Mouse (Mus musculus) urinary bladder, postnatal 36 days (tissue): Measurements from ENCODE around the gene Itpr1.
A peak's percentile ranks its signal among the peaks of the same experiment; 100 is the strongest.
"Not testable (repeated sequence)": the region's sequence is repeated elsewhere in the genome, so short reads cannot be mapped to it uniquely, and the experiment has no call there.

Experiments used
- DNase-seq, 2 experiments: peaks; one replicate each; pipeline ENCODE4 v3.0.0; 2022; ENCODE audit warnings: low spot score in 2 of 2, mixed read lengths in 1 of 2

Itpr1 gene

DNA sequence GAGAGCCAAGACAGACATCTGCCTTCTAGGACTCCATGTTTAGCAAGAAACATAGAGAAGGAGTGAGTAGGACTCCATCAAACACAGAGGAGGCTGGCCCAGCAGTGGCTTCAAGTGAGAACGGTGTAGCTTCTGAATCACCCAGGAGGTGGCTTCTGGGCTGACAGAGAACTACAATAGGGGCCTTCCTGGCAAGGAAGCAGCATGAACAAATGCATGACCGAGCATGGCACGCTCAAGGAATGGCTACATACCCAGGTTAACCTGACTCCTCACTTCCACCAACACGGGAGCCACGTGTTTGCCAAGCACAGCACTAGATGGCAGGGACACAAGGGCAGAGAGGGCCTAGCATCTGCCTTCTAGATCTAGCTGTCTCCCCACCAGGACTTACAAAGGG is 332.6 kb downstream of the Itpr1 start:
- DNase-seq, result no peak

DNA sequence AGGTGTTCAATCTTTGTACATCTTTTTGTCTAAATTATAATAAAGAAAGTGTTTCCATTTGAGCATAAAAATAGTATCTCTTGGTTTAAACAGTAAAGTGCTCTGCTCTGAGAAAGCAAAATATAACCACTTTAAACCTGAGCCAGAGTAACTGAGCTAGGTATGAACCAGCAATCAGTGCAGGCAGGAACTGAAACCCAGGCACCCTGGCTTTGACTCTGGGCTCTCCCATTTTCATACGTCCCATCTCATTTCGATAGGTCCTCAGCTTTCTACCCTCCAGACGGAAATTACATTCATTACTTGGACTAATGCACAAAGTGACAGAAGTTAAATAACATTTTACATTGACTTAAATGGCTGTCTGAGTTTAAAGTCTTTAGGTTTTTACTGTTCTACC is 335.5 kb downstream of the Itpr1 start:
- no peak for DNase-seq

DNA sequence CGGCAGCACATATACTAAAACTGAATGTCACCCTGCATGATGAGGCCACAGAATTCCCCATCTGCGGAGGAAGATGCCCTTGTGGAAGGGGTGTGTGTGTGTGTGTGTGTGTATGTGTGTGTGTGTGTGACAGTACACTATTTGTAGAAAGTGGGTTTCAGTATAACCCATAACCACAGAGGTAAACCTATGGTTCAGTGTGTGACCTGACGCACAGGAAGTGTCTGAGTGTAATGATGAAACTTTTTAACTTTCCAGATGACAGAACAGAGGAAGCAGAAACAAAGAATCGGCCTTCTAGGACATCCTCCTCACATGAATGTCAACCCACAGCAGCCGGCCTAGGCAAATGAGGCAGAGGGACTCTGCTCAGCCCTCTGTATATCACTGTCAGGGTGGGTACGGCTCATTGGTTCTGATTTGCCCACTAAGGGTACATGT is 336.6 kb downstream of the Itpr1 start:
- no peak for DNase-seq

DNA sequence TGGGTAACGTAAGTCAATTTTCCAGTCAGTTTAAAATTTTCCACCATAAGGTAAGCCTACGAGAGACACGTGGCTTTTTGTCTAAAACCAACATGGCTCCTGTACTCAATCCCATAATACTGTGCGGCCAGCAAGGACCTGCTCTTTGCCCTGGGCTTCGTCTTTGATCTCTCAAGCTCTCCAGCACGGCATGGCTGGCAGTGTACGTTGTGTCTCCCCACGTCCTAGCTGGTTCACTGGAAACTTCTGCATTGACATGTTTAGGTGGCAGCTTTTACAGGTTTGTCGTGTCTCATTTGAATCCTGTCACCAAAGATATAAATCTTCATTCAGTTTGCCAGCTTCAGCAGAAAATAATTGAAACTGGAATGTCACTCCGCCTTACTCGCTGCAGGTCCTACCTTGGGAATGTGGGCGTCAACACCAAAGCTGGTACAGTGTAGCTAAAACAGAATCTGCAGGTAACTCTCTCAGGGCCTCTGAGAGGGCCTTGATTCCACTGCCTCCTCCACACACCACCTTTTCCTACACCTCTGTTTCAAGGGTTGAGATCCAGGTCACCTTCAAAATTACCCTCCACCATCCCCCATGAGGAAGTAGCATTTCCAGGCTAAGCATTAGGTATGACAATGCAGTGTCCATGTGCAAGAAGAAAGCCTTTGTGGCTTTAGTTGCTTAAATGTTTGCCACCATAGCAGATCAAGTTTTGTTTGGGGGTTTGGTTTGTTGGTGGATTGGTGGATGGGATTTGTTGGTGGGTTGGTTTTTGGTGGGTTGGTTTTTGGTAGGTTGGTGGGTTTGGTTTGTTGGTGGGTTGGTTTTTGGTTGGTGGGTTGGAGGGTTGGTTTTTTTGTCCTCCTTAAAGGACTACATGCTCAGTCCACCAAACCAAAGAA is 339.1 kb downstream of the Itpr1 start:
- no peak for DNase-seq

DNA sequence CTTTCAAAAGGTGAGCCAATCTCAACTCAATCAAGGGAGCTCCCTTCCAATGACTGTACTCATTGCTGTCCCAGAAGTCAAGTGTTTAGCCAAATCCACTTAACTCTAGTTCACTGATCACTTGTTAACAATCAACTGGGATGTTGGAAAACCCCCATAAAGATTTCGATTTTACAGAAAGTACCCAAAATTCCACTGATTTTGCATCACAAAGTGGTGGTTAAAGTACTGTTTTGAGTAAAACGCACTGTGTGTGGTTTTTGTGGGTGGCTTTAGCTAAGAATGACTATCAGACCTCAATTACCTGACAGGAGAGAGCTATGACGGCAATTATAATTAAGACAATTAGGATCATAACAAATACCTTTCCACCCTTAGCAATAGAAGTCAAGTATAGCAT is 340.1 kb downstream of the Itpr1 start:
- DNase-seq, result no peak

DNA sequence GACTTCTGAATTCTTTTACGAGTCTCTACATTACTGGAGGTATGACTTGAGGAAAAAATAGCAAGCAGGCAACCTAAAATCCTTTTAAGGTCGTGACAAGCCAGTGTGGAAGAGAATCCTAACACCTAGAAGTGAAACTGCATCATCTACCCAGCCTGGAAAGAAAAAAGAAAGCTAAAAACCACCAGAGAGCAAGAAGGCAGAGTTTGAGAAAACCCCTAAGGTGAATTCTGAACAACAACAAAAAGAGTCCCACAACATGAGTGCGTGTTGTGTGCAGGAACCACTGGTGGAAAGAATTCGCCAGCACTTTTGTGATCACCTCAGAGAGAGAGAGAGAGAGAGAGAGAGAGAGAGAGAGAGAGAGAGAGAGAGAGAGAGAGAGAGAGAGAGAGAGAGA is 340.6 kb downstream of the Itpr1 start:
- DNase-seq, result no peak

DNA sequence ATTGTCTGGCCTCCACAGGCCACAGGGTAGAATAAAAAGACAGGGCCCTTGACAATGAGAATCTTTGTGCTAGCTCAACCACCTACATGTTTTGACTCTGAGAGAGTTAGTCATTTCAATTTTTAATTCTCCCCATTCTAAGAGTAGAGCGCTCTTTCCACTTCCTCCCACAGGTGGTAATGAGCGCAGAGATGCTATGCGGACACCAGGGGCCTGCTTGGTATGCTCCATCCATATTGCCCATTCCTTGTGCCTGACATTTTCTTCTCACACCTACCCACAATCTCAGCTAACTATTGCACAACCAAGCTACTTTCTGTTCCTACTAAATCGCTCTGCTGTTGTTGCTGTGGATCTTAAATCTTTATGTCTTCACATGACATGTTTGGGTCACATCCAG is 341.5 kb downstream of the Itpr1 start:
- DNase-seq, result no peak

DNA sequence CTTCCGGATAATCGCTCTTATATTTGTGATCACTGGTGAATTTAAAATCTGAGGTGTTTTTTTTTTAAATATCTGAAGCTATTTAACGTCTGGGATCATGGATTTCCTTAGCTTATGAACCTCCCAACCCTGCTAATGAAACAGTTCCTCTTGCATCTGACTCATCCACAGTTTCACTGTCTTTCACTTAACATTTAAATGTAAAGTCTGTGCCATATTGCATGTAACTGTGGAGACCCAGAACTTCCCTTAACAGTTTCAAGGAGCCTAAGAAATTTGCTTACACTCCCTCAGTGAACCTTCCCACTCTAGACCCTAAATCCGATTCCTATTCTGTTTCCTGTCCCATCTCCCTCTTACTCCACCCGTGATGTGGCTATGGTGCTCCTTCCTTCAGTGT is 342.0 kb downstream of the Itpr1 start:
- no peak for DNase-seq

DNA sequence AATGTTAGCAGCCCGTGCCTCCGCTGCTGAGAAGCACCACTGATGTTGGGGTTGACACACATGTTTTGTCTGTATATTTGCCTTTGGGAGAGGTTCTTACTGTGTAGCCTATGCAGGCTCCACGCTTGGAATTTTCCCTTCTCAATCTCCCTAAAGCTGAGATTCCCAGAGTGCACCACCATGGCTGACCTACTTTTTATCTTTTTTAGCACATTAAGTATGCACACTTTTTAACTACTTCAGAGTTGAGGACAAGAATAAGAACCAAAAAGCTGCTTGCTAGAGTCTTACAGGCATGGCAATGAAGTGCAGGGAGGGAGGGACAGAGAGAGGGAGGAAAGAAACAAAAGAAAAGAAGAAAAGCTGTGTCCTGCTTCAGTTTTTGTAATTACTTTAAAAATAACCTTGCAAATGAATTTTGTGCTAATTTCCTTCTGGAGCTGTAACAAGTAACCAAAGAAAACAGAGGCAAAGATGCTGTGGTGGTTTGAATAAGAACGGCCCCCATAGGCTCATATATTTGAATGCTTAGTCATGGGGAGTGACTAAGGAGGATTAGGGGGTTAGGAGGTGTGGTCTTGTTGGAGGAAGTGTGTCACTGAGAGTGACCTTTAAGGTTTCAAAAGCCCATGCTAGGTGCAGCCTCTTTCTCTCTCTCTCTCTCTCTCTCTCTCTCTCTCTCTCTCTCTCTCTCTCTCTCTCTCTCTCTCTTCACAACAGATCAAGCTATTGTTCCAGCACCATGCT is 344.9 kb downstream of the Itpr1 start:
- DNase-seq, result no peak

DNA sequence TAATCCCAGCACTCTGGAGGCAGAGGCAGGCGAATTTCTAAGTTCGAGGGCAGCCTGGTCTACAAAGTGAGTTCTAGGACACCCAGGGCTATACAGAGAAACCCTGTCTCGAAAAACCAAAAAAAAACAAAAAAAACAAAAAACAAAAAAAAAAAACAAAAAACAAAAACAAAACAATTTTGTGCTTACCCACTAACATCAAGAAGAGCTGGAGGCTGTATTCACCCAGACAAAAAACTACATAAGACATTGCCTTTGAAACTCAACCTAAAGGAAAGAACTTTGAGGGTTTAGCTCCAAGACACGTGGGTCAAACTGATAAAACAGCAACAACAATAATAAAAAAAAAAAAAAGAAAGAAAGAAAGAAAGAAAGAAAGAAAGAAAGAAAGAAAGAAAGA is 346.3 kb downstream of the Itpr1 start:
- not testable (repeated sequence) for DNase-seq

DNA sequence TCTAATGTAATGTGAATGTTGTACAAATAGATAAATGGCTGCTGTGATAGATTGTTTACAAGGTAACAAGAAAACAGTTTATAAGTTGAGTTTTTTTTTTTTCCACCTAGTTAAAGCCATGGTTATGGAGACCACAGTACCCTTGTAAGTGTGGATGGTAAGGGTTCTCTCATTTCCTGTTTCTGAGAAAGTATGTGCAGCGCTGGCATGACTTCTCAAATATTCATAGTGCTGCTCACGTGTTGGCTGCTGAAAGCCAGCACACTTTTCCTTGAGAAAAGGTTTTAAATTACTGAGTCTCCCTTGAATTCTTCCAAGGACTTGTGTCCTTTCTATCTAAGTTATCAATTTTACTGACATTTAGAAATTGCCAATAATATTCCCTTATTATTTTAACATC is 350.1 kb downstream of the Itpr1 start:
- DNase-seq, result no peak

DNA sequence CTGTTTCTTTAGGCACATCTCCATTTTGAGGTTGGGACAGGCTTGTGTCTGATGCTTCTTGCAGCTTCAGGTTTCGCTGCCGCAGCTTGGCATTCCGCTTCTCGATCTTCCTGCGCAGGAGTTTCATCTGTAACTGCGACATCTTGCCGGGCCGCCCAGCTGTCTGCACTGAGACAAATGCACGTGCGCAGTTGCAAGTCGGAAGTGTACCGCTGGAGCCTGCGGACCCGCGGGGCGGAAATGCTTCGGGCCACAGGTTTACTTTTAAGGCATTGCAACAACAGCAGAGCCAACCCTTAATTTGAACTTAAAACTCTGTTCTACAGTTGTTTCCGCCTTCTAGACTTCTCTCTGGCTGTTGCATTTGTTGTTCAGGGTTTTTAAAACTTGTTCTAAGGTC is 352.6 kb downstream of the Itpr1 start:
- DNase-seq, result not testable (repeated sequence)

DNA sequence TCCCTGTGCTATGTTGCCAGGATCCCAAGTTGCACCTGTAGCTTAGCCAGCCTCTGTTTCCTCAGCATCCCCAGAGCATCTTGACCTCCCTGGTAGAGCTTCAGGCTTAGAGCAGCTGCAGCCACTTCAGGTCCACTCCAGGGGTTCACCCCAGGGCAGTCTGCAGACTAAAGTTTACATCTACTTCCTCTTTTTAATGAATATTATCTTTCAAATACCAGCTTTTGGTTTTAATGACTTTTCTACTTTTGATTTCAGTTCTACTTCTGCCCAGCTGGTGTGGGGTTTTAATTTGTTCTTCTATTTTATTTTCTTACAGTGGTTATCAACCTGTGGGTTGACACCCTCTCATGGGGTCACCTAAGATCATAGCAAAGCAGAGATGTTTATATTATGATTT is 353.7 kb downstream of the Itpr1 start:
- DNase-seq, result no peak

DNA sequence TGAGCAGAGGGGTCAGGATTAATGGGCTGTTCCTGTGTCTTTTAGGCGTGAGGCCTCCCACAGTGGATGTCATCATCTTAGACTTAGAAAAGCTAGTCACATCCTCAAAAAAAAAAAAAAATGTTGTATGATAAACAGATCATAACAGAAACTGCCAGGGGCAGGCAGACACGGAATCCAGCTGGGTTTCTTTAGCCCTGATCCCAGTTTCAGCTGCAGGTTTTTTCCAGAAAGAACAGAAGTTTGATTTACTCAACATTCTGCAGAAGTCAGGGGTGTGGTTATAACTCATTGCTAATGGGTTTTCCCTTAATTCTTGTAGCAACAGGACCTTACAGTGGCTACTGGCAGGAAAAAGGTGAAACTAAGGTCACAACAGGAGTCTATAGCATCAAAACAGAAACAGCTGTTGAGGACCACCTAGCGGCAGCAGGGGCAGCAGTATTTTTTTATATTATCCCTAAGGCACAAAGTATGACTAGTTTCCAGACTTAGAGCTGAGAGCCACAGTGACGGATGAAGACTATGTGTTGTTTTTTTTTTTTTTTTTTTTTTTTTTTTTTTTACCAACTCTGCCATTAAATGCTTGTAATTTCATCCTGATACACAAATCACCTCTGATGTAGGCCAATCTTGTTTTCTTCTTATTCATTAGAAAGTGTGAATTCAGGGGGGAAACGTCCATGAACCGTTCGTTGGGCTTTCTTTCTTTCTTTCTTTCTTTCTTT is 356.7 kb downstream of the Itpr1 start:
- DNase-seq, result no peak

DNA sequence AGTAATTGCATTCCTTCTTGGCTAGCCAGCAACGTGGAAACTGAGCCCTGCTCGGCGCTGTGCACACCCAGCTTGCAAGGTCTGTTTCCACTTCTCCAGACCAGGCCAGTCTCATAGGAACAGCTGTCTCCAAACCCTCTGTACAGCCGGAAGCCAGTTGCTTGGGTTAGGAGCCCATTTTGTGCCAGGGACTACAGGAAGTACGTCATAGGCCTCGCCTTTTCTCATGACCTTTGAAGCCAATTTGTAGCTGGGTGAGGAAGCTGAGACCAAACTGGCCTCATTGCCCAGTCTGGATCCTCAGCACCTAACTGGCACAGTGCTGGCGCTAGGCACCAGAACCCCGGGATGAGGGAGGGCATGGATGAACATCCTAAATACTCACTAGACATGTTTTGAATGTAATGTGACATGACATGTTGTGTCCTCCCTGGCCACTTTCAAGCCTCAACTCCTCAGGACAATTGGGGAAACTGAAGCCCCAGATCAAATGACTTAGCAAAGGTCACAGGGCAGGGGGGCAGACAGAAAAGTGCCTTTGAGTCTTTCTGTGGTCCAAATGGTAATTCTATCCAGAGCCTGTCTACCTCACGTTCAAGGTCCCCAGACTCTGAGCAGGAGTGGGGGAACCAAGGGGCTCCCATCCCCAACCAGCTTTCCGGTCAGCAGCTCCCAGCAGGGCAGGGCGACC is 357.6 kb downstream of the Itpr1 start:
- DNase-seq, result peak; percentile 41 to 66

DNA sequence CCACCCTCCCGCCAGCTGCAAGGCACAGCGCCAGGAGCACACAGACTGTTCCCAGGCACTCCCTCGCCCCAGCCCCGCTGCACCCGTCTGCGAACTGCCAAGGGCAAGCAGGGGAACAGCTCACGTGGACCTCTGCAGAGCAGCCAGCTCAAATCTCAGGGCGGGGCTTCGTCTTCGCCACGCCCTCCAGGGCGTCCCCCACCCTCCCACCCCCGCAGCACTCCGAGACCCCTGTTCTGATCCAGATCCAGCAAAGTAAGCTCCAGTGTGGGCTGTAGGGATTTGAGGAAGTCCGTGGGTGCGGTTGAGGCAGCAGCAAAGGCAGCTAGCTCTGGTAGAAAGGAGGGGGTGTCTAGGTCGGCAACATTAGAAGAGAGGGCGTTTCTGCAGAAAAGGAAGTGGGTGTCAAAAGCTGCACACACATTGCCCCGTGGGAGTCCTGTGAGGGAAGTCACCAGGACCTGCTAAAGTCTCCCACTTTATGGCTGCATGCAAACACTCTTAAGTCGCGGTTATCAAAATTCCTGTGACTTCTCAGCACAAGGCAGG is 358.2 kb downstream of the Itpr1 start:
- peak; percentile 84 to 92 for DNase-seq

DNA sequence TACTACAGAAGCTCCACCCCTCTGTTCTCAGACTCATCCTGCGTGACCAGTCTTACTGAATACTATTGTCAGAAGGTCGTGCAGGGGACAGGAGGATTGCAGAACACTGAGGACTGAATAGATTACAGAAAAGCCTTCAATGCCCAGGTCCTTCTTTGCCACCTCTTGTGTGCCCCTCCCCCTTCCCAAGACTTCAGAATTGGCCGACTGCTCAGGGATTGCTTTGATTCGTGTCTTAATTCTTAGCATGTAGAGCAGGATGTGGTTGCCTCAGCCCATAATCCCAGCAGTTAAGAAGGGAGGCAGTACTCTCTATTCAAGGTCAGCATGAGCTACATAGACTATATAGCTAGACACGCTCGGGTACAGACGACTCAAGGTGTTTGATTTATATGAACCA is 359.8 kb downstream of the Itpr1 start:
- no peak for DNase-seq

DNA sequence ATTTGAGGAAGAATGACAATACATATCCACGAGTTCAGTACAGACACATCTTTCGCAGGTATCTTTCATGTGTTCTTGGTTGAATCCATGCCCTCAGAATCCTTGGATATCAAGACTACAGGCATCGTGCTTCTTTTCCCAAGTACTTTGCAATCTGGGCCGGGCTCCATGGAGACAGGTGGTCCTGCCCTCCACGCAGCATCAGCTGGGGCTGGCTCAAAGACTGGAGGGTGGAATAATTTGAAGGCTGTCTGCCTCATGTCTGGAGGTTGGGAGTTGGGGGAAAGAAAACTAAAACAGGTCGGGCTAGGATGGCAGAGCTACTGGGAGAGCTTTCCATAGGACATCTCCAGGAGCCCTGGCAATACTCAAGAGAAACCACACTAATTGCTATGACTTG is 364.2 kb downstream of the Itpr1 start:
- no peak for DNase-seq

DNA sequence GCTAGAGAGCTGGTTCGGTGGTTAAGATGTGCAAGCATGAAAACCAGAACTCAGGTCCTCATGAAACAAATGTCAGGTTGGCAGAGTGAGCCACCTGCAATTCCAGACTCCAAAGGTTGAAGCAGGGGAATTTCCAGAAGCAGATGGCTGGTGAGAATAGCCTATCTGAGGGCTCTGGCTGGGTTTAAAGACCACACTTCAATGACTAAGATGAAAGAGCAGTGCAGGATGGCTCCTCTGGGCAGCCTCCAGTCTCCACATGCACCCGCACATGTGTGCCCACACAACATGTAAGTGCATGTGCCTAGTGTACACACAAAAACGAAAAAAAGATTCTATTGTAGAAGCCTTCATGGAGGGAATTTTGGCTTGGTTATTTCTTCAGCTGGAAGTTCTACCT is 375.5 kb downstream of the Itpr1 start:
- DNase-seq, result no peak

DNA sequence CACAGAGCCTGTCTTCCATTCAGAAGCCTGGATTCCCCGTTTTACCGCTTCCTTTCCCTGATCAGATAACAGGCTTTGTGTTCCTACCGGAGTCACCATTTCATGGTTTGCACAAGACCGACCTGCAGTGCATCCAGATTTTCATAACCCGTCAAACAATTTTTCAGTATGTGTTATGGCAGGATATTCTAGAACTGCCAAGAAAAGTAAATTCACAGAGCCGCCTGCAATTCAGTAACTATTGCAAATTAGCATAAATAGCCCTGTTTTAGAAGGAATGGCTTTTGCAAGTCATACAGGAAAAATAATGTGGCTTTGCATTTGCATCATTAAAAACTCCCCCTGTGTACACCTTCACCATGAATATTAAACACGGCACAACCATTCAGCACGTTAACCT is 379.3 kb downstream of the Itpr1 start:
- no peak for DNase-seq

DNA sequence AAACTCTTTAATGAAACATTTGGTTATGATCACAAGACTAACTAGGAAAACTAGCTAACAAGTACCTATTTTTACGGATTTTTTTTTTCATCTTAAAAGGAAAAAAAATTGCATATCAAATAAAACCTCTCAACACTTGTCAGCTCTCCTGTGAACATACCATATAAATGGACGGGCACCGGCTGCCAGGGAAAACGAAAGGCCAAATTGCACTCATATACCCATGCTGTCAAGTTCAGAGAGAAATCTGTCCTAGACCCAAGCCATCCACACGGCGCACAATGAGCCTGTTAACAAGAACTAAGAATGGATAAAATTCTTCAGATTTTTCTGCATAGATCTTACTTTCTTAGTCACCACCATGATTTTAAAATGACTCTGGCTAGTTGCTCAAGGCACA is 379.7 kb downstream of the Itpr1 start:
- no peak for DNase-seq
